Mouse (Mus musculus): ENCODE results near the gene Klhl25.
A peak's percentile ranks its signal among the peaks of the same experiment; 100 is the strongest.
"Not testable (repeated sequence)": the region's sequence is repeated elsewhere in the genome, so short reads cannot be mapped to it uniquely, and the experiment has no call there.

The Klhl25 gene

DNA sequence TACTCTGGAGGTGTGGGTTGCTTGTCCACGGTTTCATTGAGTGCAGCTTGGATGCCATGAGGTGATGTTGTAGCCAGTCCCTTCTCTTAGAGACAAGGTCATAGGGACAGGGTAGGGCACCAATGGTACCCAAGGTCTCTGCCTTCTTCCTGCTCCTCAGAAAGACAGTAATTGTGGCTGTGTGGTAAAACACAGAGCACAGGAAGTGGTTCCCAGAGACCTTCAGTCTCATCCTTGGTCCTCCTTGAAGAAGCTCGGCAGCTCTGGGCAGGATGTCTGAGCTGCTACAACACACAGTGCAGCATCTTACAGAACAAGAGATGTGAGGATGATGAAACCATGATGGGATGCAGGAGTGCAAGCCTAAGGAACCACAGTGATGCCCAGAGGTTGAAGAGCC lies 31.3 kb downstream of the Klhl25 start:
- DNase-seq = not testable (repeated sequence)

DNA sequence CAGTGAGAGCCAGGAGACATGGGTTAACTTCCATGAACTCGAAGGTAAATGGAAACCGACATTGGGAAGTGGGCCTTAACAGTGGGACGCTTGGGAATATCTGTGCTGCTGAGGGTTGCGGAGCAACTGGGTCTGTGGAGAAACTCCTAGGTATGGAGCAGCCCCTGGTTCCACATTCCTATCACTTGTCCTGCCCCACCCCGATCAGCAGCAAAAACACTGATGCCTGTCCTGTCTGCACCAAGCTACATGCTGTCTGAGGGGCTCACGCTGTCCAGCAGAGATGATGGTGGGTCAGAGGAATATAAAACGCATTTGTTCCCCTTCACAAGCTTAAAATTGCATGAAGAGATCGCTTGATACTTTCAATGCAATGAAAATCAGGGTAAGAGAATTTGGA lies 32.1 kb downstream of the Klhl25 start:
- no peak for DNase-seq

GRCm38 (mm10) chr7:75880650-75881049 lies 32.5 kb downstream of the Klhl25 start:
- peak; percentile 88 to 91 for DNase-seq

DNA sequence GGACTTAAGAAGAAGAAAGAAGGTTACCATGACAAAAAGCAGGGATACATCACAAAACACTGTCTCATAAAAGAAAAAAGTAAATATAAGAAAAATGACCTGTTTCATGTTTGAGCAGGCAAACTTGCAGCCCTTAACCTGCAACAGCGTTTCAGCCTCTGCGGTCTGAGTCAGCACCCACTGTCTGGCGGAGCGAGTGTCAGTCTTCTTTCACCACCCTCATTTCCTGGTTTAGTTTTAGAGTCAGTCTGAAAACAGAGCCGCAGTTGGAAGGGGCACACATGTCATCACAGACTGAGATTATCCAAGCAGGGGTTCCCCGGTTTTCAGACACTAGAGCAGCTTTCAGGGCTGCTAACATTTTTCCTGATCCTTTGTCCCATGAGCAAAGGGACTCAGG lies 33.3 kb downstream of the Klhl25 start:
- no peak for DNase-seq

- DNase-seq = no peak
Measured at GRCm38 (mm10) chr7:75881791-75882190, 33.7 kb downstream of the Klhl25 start.

GRCm38 (mm10) chr7:75891466-75891865 lies 43.4 kb downstream of the Klhl25 start:
- DNase-seq = no peak

GRCm38 (mm10) chr7:75892737-75893136 lies 44.6 kb downstream of the Klhl25 start:
- no peak for DNase-seq

GRCm38 (mm10) chr7:75893709-75894108 lies 45.6 kb downstream of the Klhl25 start:
- DNase-seq = no peak

DNA sequence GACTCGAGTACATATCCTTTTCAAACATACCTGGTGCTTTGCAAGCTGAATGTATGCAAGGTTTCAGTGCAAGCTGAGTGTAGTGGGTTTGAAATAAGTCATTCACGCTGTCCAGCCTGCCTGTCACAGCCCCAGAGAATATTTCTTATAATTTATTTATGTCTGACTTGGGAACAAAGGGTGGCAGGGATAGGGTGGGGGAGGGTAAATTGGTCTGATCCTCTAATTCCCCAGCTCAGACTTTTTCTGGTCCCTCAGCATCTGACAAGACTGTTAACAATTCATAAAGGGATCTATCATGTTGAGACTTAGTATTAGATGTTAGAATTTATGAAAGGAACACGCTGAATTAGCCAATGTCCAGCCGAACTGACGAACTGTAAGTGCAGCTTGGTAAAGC lies 48.9 kb downstream of the Klhl25 start:
- DNase-seq = no peak

- DNase-seq = no peak
Measured at GRCm38 (mm10) chr7:75899102-75899501, 51.0 kb downstream of the Klhl25 start.

GRCm38 (mm10) chr7:75899517-75899916 lies 51.4 kb downstream of the Klhl25 start:
- DNase-seq = no peak

DNA sequence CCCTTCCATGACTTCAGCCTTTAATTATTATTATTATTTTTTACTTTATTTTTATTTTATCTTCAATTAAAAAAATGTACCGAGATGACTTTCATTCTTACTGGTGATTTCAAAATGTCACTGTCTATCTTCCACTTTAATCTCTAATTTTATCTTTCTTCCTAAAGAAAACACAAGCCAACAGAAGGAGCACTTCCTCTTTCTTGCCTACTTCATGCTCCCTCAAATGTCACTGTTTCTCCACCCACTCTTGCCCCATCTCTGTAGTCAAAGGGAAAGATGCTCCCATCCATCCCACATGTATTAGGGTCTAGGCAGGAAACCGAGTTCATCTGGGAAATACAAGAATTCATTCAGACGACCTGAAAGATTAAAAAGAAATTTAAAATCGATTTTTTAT lies 51.8 kb downstream of the Klhl25 start:
- DNase-seq = no peak

DNA sequence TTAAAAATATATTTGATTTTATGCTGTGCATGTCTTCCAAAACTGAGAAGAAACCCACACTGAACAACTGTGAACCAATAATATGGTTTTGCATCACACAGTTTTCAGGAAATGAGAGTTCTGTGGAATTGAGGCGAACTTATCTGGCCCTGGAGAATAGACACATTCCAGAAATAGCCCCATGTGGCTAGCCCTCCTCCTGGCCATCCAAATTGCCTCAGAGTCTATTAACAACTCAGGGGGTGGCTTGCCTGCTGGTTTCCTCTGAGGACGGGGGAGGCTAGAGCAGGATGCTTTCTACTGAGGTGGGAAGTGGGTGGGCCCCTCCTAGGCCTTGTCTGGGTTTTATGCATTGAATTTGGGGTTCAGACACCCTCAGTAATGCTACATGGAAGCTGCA lies 57.0 kb downstream of the Klhl25 start:
- DNase-seq = no peak

DNA sequence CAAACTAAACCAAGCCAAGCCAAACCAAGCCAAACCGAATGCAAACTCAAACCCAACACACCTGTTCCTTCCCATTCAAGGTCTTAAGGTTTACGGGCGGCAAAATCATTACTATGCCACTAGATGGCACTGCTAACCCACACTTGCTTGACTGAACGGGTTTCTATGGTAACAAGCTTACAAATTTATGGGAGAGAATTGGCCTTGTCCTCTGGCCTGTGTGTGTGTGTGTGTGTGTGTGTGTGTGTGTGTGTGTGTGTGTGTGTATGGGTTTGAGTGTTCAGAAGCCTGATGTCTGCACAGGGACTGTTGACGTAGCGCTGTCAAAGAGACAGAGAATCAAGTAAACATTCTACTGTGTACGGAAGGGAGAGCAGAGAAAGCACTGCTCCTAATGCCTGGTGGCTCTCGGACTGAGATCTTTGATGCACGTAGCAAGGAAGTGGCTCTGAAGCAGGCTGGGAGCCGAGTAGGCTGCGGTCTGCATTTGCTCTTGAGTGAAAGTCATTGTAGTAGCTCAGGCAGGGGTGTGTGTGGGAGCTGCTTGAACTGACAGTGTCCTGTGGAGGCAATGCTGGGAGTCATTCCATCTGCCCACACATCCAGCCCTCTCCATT lies 62.0 kb downstream of the Klhl25 start:
- DNase-seq = peak; percentile 48 to 60

DNA sequence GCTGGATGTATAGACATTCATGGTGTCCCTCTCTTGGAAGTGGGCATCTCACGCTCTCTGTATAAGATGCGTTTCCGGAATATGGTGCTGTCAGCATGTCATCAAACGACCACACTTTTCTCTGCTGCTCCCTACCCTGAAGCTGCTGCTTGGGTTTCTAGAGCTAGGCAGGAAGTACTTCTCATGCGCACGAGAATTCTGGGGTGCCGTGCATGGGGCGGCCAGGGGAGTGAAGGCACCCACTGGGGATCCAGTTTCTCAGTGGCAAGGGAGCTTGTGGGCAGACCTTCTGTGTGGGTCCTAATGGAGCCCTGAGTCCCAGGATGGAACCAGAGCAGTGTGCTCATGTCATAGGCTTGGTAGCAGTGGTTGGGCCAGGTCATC lies 62.5 kb downstream of the Klhl25 start:
- no peak for DNase-seq

DNA sequence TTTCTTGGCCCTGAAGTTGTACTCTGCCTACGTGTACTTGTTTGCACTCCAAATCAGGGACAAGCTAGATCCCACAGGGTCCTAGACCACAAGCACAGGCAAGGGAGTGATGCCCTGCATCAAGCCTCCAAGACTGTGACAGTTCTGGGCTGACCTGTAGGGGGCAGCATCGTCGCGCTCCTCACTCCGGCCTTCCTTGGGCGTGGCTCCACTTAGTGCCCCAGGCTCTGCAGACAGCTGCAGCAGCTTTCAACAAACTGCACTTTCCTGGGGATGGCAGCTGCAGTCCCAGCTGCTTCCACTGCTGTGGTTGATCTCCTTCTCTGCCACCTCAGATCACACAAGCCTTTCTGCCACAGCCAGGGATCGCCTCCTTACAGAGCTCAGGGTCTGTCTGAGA lies 65.8 kb downstream of the Klhl25 start:
- peak; percentile 85 to 86 for DNase-seq

DNA sequence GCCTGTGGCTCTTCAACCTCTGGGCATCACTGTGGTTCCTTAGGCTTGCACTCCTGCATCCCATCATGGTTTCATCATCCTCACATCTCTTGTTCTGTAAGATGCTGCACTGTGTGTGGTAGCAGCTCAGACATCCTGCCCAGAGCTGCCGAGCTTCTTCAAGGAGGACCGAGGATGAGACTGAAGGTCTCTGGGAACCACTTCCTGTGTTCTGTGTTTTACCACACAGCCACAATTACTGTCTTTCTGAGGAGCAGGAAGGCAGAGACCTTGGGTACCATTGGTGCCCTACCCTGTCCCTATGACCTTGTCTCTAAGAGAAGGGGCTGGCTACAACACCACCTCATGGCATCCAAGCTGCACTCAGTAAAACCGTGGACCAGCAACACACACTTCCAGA lies 67.4 kb downstream of the Klhl25 start:
- not testable (repeated sequence) for DNase-seq

GRCm38 (mm10) chr7:75917662-75918061 lies 69.6 kb downstream of the Klhl25 start:
- no peak for DNase-seq

DNA sequence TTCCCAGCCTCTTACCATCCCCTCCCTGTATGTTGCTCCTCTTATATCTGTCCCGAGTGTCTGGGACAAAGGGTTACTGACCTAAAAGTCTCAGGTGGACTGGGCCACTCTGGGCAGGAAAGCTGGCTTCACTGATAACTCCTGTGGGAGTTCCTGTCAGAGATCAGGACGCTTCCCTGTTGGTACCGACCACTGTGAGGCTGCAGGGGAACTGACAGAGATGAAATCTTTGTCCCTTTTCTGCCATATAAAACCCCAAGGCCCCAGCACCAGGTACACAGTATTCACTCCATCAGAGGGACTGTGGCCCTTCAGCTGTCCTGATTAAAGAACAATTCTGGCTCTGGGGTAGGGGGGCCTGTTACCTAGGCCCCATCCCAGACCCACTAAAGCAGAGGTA lies 71.6 kb downstream of the Klhl25 start:
- not testable (repeated sequence) for DNase-seq

All from kidney, postnatal 4 days (tissue).